Mouse (Mus musculus): Measurements from ENCODE around the gene Lcn8. TPM values are rescaled to one million over a fixed set of nuclear protein-coding genes. Genes with fewer than 3 reads are reported as not detected.

Lcn8 gene
- not detected in 2 replicates for polyA plus RNA-seq (2012; rRNA removed)

DNA sequence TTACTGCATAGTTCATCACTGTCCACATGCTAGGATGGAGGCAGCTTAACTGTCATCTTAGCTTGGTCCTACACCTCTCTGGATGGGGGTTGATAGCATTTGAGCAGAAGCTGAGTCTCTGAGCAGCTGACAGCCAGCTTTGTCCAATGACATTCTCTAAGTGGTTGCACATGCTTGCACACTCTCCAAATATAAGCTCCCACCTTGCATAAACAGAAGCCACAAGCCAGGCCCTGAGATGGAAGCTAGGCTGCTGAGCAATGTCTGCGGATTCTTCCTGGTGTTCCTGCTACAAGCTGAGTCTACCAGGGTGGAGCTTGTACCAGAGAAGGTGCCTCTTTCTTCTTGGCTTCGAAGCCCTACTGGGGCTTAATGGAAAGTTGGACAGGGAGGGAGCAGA lies at the start of gene Lcn8:
Gene Lcn8 (plus strand): TSS at position 219 of the 400 bp plus-strand sequence.
- WGBS, result 91% methylated on average over 2 of the region's 2 CpGs
- no peak for DNase-seq

DNA sequence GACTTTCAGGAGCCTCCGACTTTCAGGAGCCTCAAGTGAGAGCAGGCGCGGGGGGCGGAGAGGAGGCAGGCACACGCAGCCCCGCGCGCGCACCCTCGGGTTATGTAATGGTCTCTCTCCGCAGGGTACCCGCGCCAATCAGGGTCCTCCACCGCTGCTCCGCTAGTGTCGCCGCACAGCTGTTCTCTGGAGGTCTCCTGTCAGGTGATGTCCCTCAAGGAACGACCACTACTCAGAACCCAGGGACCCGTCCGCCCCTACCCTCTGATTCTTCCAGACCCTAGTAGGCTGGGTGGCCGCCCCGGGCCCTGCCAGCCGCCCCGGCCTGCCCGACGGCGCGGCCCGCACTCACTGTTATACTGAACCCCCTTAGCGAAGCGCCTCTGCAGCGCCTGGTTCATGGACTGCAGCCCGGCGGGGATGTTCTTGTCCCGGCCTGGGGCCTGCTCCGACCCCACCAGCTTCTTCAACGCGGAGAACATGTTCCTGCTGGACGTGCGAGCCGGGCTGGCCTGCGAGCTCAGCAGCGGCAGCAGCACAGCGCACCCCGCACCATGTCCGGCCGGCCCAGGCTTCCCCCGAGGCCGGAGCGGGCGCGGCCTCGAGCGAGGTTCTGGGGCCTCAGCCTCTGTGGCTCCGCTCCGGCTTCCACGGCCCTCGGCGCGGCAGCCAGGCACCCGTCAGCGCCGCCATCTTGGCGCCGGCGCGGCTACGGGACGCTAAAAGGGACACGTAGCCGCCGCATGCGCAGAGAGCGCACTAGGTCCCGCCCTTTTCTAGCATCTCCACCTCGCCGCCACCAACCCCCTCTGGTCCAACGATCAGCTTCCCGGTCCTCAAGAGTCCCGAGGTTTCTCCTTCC lies 44.9 kb upstream of the Lcn8 start, which contains the start of gene Rabl6:
Gene Rabl6 (minus strand): TSS at position 761 of the 862 bp plus-strand sequence.
- DNase-seq, result peak; percentile 93
- peak within 1 kb of the TSS; percentile 96 for H3K4me3 ChIP-seq (ENCODE audit: insufficient read depth, low read depth, low read length)
- under 1% methylated on average over 80 of the region's 80 CpGs for WGBS
- H3K4me1 ChIP-seq (ENCODE audit: control insufficient read depth, insufficient read depth, low read length), result peaks cover 5% of the 10 kb centered on the region; the same call in 1 of the 2 replicates
- no peaks in the 10 kb centered on the region for H3K36me3 ChIP-seq (ENCODE audit: control insufficient read depth, insufficient read depth, low read length)
- TF ChIP-seq CTCF (conservative IDR thresholded peaks at IDR 0.05; ENCODE audit: insufficient read depth, insufficient read length, low read depth, low read length), result no peak
- H3K27ac ChIP-seq (ENCODE audit: insufficient read depth, low read depth, low read length), result peak within 1 kb of the TSS; percentile 82
- no peaks in the 10 kb centered on the region for H3K27me3 ChIP-seq (replicated peaks; ENCODE audit: control insufficient read depth, insufficient read depth, low read length)

More for the DNA sequence above, at the start of gene Lcn8:
- Histone ChIP-seq H3K36me3 (ENCODE audit: control insufficient read depth, insufficient read depth, low read length) (no peaks in the 10 kb centered on the region), H3K27me3 (replicated peaks; ENCODE audit: control insufficient read depth, insufficient read depth, low read length) (no peaks in the 10 kb centered on the region), H3K4me1 (ENCODE audit: control insufficient read depth, insufficient read depth, low read length) (no peaks in the 10 kb centered on the region), H3K27ac (ENCODE audit: insufficient read depth, low read depth, low read length) (no peak within 1 kb of the TSS), H3K4me3 (ENCODE audit: insufficient read depth, low read depth, low read length) (no peak within 1 kb of the TSS)
- TF ChIP-seq CTCF (conservative IDR thresholded peaks at IDR 0.05; ENCODE audit: insufficient read depth, insufficient read length, low read depth, low read length), result no peak
- TF ChIP-seq POLR2A (IDR thresholded peaks at IDR 0.05; ENCODE audit: low read depth, low read length), result no peak

DNA sequence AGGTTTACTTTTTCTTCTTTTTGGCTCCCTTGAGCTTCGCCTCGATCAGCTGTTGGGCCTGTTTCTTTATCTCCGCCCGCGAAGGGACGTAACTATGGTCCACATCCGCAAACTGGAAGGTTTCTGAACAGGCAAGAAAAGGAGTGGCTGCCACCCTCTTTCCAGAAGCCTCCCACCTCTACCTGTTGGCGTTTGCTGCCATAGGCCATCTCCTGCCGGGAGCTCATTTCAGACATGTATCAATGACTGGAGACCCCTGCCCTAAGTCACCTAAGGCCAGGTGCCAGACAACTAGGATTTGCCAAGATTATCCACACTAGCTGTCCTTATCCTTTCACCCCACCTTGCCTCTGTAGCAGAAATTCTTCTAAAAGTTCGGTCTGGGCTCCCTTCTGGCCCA lies 44.2 kb upstream of the Lcn8 start:
- peak overlapping the region; percentile 96 for H3K4me3 ChIP-seq (ENCODE audit: insufficient read depth, low read depth, low read length)
- TF ChIP-seq CTCF (conservative IDR thresholded peaks at IDR 0.05; ENCODE audit: insufficient read depth, insufficient read length, low read depth, low read length) (no peak), POLR2A (IDR thresholded peaks at IDR 0.05; ENCODE audit: low read depth, low read length) (no peak)
- H3K27me3 ChIP-seq (replicated peaks; ENCODE audit: control insufficient read depth, insufficient read depth, low read length), result no peaks in the 10 kb centered on the region
- DNase-seq, result no peak
- WGBS, result 63% methylated on average over 10 of the region's 10 CpGs
- peak overlapping the region; percentile 17; the same call in 1 of the 2 replicates for H3K27ac ChIP-seq (ENCODE audit: insufficient read depth, low read depth, low read length)
- no peaks in the 10 kb centered on the region for H3K36me3 ChIP-seq (ENCODE audit: control insufficient read depth, insufficient read depth, low read length)
- peaks cover 5% of the 10 kb centered on the region; the same call in 1 of the 2 replicates for H3K4me1 ChIP-seq (ENCODE audit: control insufficient read depth, insufficient read depth, low read length)

DNA sequence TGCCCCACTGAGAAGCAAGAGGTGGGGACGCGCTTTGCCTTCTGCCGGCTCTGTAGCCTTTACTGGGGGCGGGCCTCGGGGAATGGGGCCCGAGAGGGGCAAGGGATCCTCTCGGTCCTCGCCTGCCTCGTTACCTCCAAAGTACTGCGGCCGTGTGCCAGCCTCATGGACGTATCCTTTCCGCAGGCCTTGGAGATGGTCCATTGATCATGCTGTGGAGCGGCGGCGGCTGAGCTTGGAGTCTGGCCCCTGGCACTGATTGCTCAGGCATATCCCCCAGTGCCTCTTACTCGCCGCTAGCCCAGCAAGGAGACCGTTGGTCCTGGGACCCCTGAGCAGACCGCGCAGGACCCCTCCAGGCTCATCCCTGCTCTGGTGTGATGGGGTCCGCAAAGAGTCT lies 36.5 kb upstream of the Lcn8 start:
- peak; percentile 11 for DNase-seq
- H3K4me3 ChIP-seq (ENCODE audit: insufficient read depth, low read depth, low read length), result no peak overlapping the region

DNA sequence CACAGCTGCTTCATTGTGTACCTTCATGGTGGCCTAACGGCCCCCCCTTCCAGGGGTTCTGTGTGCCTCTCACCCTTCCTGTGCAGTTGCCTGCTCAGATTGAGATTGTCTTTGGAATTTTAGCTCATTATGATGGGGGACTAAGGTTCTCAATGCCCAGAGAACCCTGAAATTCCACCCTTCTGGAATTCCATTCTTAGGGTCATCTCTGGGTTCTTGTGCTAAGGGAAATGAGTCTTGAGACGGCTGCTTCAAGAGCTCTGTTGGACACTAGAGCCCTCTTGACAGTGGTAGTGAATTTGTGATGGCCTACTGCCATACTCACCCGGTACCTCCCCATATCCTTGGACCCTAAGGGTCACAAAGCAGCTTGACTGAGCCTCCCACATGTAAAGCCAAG lies 35.3 kb upstream of the Lcn8 start, which contains the start of gene Ccdc183:
Gene Ccdc183 (minus strand): TSS at position 101 of the 400 bp plus-strand sequence.
- no peak within 1 kb of the TSS for H3K27ac ChIP-seq (ENCODE audit: insufficient read depth, low read depth, low read length)
- DNase-seq, result no peak
- no peaks in the 10 kb centered on the region for H3K36me3 ChIP-seq (ENCODE audit: control insufficient read depth, insufficient read depth, low read length)
- no peak for TF ChIP-seq POLR2A (IDR thresholded peaks at IDR 0.05; ENCODE audit: low read depth, low read length)
- TF ChIP-seq CTCF (conservative IDR thresholded peaks at IDR 0.05; ENCODE audit: insufficient read depth, insufficient read length, low read depth, low read length), result no peak
- 80% methylated on average over 3 of the region's 3 CpGs for WGBS
- no peaks in the 10 kb centered on the region for H3K27me3 ChIP-seq (replicated peaks; ENCODE audit: control insufficient read depth, insufficient read depth, low read length)
- no peak within 1 kb of the TSS for H3K4me3 ChIP-seq (ENCODE audit: insufficient read depth, low read depth, low read length)
- peaks cover 8% of the 10 kb centered on the region for H3K4me1 ChIP-seq (ENCODE audit: control insufficient read depth, insufficient read depth, low read length)

More for the DNA sequence above, 36.5 kb upstream of the Lcn8 start:
- H3K27ac ChIP-seq (ENCODE audit: insufficient read depth, low read depth, low read length), result no peak overlapping the region
- TF ChIP-seq CTCF (conservative IDR thresholded peaks at IDR 0.05; ENCODE audit: insufficient read depth, insufficient read length, low read depth, low read length) (no peak), POLR2A (IDR thresholded peaks at IDR 0.05; ENCODE audit: low read depth, low read length) (no peak)
- no peaks in the 10 kb centered on the region for H3K36me3 ChIP-seq (ENCODE audit: control insufficient read depth, insufficient read depth, low read length)
- 9% methylated on average over 22 of the region's 22 CpGs for WGBS
- peaks cover 6% of the 10 kb centered on the region for H3K4me1 ChIP-seq (ENCODE audit: control insufficient read depth, insufficient read depth, low read length)
- H3K27me3 ChIP-seq (replicated peaks; ENCODE audit: control insufficient read depth, insufficient read depth, low read length), result no peaks in the 10 kb centered on the region

DNA sequence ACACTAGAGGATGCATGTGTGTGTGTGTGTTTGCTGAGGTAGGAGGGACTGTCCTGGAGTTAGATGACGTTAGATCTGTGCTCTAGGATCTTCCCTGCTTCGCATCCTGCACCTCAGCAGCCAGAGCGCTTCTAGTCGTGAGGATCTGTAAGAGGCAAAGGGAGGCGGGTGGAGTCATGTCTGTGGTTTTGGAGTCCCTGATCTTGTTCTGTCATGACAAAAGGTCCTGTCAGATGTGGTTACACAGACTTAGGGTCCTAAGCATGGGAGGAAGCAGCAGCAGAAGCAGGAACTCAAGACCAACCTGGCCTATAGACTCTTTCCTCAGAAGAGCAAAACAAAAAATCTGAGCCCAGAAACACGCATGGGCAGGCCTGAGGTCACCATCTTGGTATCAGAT lies 32.5 kb upstream of the Lcn8 start:
- Histone ChIP-seq H3K4me3 (ENCODE audit: insufficient read depth, low read depth, low read length) (no peak overlapping the region), H3K27ac (ENCODE audit: insufficient read depth, low read depth, low read length) (no peak overlapping the region), H3K27me3 (replicated peaks; ENCODE audit: control insufficient read depth, insufficient read depth, low read length) (no peaks in the 10 kb centered on the region), H3K4me1 (ENCODE audit: control insufficient read depth, insufficient read depth, low read length) (peaks cover 8% of the 10 kb centered on the region), H3K36me3 (ENCODE audit: control insufficient read depth, insufficient read depth, low read length) (no peaks in the 10 kb centered on the region)
- DNase-seq, result no peak
- TF ChIP-seq POLR2A (IDR thresholded peaks at IDR 0.05; ENCODE audit: low read depth, low read length) (no peak), CTCF (conservative IDR thresholded peaks at IDR 0.05; ENCODE audit: insufficient read depth, insufficient read length, low read depth, low read length) (no peak)
- 79% methylated on average over 6 of the region's 6 CpGs for WGBS

DNA sequence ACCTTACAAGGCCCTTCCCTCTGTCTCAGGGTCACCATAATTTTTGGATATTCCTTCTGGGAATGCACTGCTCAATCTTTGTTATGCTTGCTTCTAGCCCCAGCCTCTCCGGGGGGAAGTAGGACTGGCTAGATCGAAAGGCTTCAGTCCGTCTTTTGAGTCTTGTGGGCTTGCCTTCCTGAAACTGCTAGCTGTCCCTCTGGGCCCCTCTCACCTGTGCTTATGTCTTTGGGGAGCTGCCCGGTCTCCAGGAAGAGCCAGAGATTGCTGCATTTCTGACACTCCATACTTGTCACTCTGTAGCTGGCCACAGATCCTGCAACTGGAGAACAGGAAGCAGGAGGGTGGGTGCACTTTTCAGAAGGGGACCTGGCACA lies 32.1 kb upstream of the Lcn8 start:
- Histone ChIP-seq H3K4me1 (ENCODE audit: control insufficient read depth, insufficient read depth, low read length) (peaks cover 8% of the 10 kb centered on the region), H3K27me3 (replicated peaks; ENCODE audit: control insufficient read depth, insufficient read depth, low read length) (no peaks in the 10 kb centered on the region), H3K36me3 (ENCODE audit: control insufficient read depth, insufficient read depth, low read length) (no peaks in the 10 kb centered on the region), H3K4me3 (ENCODE audit: insufficient read depth, low read depth, low read length) (no peak overlapping the region), H3K27ac (ENCODE audit: insufficient read depth, low read depth, low read length) (no peak overlapping the region)
- DNase-seq, result no peak
- WGBS, result 79% methylated on average over 4 of the region's 4 CpGs
- no peak for TF ChIP-seq CTCF (conservative IDR thresholded peaks at IDR 0.05; ENCODE audit: insufficient read depth, insufficient read length, low read depth, low read length)
